Mouse (Mus musculus): Measurements from ENCODE around the gene Sez6l.

GRCm38 (mm10) chr5:112391676-112392323, 185.2 kb downstream of the Sez6l start:
- no peak for TF ChIP-seq CTCF (IDR thresholded peaks at IDR 0.05; ENCODE audit: low read depth, low read length)
- TF ChIP-seq GATA1 (IDR thresholded peaks at IDR 0.05; ENCODE audit: borderline replicate concordance, low read length), result no peak
- TF ChIP-seq POLR2AphosphoS5 (IDR thresholded peaks at IDR 0.05; ENCODE audit: insufficient replicate concordance, low read depth, low read length), result no peak
- TF ChIP-seq TAL1 (conservative IDR thresholded peaks at IDR 0.05; ENCODE audit: low read depth, low read length), result no peak
- no peak for TF ChIP-seq GATA2 (IDR thresholded peaks at IDR 0.05; ENCODE audit: borderline replicate concordance, low read depth, low read length)
